Mouse (Mus musculus): ENCODE data around the gene Sppl2a.

DNA sequence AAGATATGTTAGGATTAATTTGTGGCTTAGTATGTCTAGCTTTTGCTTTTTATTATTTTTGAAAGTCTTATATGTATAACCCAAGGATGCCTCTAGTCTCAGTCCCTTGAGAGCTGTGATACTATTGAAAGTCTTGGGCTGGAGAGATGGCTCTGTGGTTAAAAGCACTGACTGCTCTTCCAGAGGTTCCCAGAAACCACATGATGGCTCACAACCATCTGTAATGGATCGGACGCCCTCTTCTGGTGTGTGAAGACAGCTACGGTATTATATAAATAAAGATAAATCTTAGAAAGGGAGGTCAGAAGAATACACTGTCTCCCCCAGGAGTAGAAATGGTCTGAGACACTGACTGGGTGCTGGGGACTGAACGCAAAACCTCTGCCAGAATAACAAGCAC, 88.3 kb downstream of the Sppl2a start:
- no peak for TF ChIP-seq GATA1 (IDR thresholded peaks at IDR 0.05; ENCODE audit: low read length)
- TF ChIP-seq TAL1 (IDR thresholded peaks at IDR 0.05; ENCODE audit: low read length), result no peak
